Mouse (Mus musculus) hindbrain, embryonic 10.5 days (tissue): ENCODE data around the gene Spsb2. TPM values are rescaled to one million over a fixed set of nuclear protein-coding genes. Genes with fewer than 3 reads are reported as not detected.

Experiments used
- DNase-seq: peaks from one replicate; pipeline ENCODE4 v3.0.0-alpha.2; 2017; ENCODE audit warnings: low spot score
- H3K27ac ChIP-seq: fragments of 300-500 bp; sonication (generic); 2 replicates; pipeline ENCODE4 v1.5.1; 2016; ENCODE audit warnings: mild to moderate bottlenecking, moderate library complexity
- H3K27me3 ChIP-seq: fragments of 300-500 bp; sonication (generic); 2 replicates; pipeline ENCODE4 v1.6.1; 2016; ENCODE audit warnings: mild to moderate bottlenecking; ENCODE audit not compliant: poor library complexity, insufficient read depth, severe bottlenecking
- H3K36me3 ChIP-seq: fragments of 300-500 bp; sonication (generic); 2 replicates; pipeline ENCODE4 v1.6.1; 2016; ENCODE audit warnings: mild to moderate bottlenecking, moderate library complexity
- H3K4me1 ChIP-seq: fragments of 300-500 bp; sonication (generic); replicated peaks from 2 replicates; pipeline ENCODE4 v1.6.1; 2016; ENCODE audit warnings: mild to moderate bottlenecking
- H3K4me3 ChIP-seq: fragments of 300-500 bp; sonication (generic); 2 replicates; pipeline ENCODE4 v1.5.1; 2016; ENCODE audit warnings: mild to moderate bottlenecking, moderate library complexity
- H3K9me3 ChIP-seq: fragments of 300-500 bp; sonication (generic); 2 replicates; pipeline ENCODE4 v1.6.1; 2016; ENCODE audit warnings: mild to moderate bottlenecking, moderate library complexity
- WGBS: fragments of 180-500 bp; shearing (Covaris S2); methylation state at CpG from one replicate; pipeline ENCODE4 v1.1.7; 2016; 5-methylcytosine and 5-hydroxymethylcytosine counted together
- polyA plus RNA-seq: library from polyadenylated mRNA; unstranded; fragments of >200 nt; fragmentation: Nextera tagmentation; extraction: Ambion mirVana; gene quantifications from 2 replicates; pipeline ENCODE4 v1.2.1, GENCODE M21; 2016

Spsb2 gene
- polyA plus RNA-seq, 1 experiment from 2014 or later = 8.7 TPM

DNA sequence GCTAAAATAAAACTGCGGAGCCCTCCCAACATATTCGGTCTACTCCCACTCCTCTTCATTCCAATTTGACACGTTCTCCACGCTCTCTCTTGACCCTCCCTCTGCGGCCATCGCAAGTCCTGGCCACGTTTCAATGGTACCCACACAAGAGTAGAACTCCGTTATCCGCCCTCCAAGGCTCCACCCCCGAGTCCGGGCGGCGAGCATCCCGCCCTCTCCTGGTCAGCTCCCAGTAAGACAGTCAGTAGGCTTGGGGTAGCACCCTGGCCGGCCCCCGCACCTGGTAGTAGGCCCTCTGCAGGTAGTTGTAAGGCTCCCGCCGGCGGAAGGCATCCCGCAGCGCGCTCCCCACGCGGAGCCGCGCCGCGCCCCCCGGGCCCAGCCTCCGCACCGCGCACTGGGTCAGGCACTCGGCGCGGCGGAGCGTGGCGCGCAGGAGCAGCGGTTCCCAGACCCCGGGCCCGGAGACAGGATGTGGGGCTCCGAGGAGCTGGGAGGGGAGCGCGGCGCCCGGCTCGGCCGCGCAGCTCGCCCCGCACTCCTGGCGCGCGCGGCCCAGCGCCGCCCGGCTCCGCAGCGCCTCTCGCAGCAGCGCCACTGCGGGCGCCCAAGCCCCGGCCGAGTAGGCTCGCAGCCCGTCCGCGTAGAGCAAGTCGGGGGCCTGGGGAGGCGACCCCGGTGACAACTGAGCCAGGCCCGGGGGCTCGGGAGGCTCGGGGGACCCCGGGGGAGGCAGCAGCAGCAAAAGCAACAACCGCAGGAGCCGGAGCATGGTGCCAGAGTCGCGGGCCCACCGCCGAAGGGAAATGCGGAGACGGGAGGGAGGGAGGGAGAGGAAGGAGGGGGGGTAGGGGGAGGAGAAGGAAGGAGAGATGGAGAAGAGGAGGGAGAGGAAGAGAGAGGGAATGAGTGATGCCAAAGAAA, 48.7 kb downstream of the Spsb2 start, which contains the start of gene P3h3:
TSS of gene P3h3 (minus strand) at position 837 of the 924 bp plus-strand sequence.
- peaks cover 40% of the 10 kb centered on the region for H3K27me3 ChIP-seq
- H3K9me3 ChIP-seq = no peaks in the 10 kb centered on the region
- peaks cover 69% of the 10 kb centered on the region for H3K4me1 ChIP-seq
- peak within 1 kb of the TSS; percentile 97 for H3K27ac ChIP-seq
- peak within 1 kb of the TSS; percentile 86 for H3K4me3 ChIP-seq
- WGBS = under 1% methylated on average over 86 of the region's 86 CpGs
- H3K36me3 ChIP-seq = peaks cover 20% of the 10 kb centered on the region
- peak; percentile 89 for DNase-seq

DNA sequence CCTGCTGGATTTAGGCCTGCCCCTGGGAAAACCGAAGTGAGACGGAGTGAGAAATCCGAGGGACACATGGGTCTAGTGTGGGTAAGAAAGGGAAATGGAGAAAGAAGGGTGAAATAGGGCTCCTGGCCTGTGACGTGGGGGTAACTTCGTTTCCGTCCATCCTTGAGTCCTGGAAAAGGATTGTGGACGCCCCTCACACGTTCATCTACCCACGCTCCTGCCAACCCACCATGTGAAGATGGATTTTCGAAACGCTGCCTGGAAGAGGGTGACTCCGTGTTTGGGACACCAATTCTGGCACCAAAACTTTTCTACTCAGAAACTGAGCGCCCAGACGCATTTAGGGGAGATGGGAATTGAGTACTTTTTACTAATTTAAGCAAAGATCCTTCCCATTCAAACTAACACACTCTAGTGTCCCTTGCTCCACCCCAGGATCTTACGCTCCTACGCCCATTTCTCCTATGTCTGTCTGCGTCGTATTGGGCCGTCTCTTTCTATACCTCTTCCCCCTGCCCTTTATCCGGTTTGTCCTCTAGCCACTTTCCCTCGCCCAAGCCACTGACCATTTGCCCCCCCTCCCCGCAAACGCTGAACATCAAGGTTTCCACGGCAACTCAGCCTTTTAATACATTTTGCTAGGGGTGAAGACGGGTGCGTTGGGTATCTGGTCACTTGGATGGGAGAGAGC, 49.5 kb downstream of the Spsb2 start:
- Histone ChIP-seq H3K27me3 (peaks cover 48% of the 10 kb centered on the region), H3K4me1 (peaks cover 77% of the 10 kb centered on the region), H3K27ac (peak overlapping the region; percentile 97), H3K9me3 (no peaks in the 10 kb centered on the region), H3K4me3 (peak overlapping the region; percentile 86), H3K36me3 (peaks cover 17% of the 10 kb centered on the region)
- no peak for DNase-seq
- 24% methylated on average over 26 of the region's 26 CpGs for WGBS

DNA sequence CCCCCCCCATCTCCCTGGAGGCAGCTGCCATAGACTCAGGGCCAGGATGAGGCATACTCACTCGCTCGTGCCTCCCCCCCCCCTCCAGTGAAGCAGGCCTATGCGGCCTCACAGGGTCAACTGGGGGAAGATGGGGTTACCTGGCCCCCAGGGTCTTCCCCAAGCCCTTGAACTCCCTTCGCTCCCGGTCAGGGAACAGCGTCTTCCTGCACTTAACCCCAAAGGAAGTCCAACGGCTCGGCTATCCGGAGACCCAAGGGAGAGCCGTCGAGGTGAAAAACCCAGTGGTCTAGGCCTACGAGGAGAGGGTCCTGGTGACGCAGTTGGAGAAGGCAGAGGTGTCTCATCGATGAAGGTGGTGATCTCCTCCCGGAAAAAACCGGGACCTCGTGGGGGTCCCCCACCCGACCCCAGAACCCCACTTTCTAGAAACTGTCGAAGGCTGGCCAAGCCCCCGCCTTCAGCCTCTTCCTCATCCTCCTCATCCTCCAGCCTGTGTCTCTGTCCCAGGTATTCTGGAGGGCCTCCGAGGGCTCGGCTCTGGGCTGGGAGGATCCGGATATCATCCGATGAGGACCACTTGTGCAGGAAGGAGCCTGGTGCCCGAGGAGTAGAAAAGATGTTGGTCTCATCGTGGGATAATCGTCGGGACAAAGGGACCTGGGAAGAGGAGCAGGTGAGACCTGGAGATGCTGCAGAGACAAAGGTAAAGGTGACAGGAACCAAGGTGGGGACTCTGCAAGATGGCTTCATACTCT, 50.3 kb downstream of the Spsb2 start:
- H3K27ac ChIP-seq = 0 out of 2 replicates have a peak overlapping the region, but pooled peaks have one; percentile 23
- 76% methylated on average over 28 of the region's 28 CpGs for WGBS
- H3K4me1 ChIP-seq = peaks cover 85% of the 10 kb centered on the region
- no peak for DNase-seq
- peaks cover 52% of the 10 kb centered on the region for H3K27me3 ChIP-seq
- H3K9me3 ChIP-seq = no peaks in the 10 kb centered on the region
- peaks cover 10% of the 10 kb centered on the region; the same call in 1 of the 2 replicates for H3K36me3 ChIP-seq
- peak overlapping the region; percentile 86; the same call in 1 of the 2 replicates for H3K4me3 ChIP-seq

DNA sequence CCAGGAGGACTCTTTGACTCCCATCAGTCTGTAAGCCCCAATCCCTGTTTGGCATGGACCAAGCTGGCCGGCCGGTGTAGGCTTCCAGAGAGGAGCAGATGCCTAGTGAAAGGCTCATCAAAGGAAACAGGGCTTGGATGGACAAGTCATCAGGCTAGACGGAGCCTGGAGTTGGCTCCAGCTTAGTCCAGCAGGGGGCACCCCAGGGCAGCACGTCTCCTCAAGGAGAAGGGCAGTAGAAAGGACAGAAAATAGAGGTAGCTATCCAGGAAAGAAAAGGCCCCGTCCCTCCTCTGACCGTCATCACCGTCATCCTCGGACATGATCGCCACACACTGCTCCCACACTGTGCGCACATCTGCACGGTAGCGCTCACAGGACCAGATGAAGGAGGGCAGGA, 51.3 kb downstream of the Spsb2 start:
- Histone ChIP-seq H3K27ac (peak overlapping the region; percentile 66), H3K4me3 (peak overlapping the region; percentile 14), H3K27me3 (peaks cover 57% of the 10 kb centered on the region), H3K36me3 (peaks cover 5% of the 10 kb centered on the region; the same call in 1 of the 2 replicates), H3K9me3 (no peaks in the 10 kb centered on the region), H3K4me1 (peaks cover 91% of the 10 kb centered on the region)
- DNase-seq = peak; percentile 91
- 10% methylated on average over 12 of the region's 12 CpGs for WGBS

Other genes starting within 250 kb of the Spsb2 start
- not detected in 2 replicates for gene C1rb, start 238.4 kb upstream of the Spsb2 start, polyA plus RNA-seq
- gene C1s2, start 172.6 kb upstream of the Spsb2 start, polyA plus RNA-seq = not detected in 2 replicates
- gene Lpcat3, start 145.6 kb upstream of the Spsb2 start, polyA plus RNA-seq = 39.6 and 43.6 TPM in 2 replicates
- 215 and 232 TPM in 2 replicates for gene Emg1, start 96.5 kb upstream of the Spsb2 start, polyA plus RNA-seq
- 410 and 445 TPM in 2 replicates for gene Phb2, start 96.3 kb upstream of the Spsb2 start, polyA plus RNA-seq
- 7.9 and 8.2 TPM in 2 replicates for gene Ptpn6, start 69.9 kb upstream of the Spsb2 start, polyA plus RNA-seq
- gene Grcc10, start 67.3 kb upstream of the Spsb2 start, polyA plus RNA-seq = 446 and 555 TPM in 2 replicates
- not detected in 2 replicates for gene Gm45234, start 52.6 kb upstream of the Spsb2 start, polyA plus RNA-seq
- gene Atn1, start 52.1 kb upstream of the Spsb2 start, polyA plus RNA-seq = 11.2 and 13.0 TPM in 2 replicates
- gene Eno2, start 39.0 kb upstream of the Spsb2 start, polyA plus RNA-seq = 3.4 and 5.4 TPM in 2 replicates
- 2.5 and 4.8 TPM in 2 replicates for gene Lrrc23, start 28.9 kb upstream of the Spsb2 start, polyA plus RNA-seq
- 794 and 931 TPM in 2 replicates for gene Tpi1, start 5.6 kb downstream of the Spsb2 start, polyA plus RNA-seq
- 206 and 211 TPM in 2 replicates for gene Usp5, start 20.8 kb downstream of the Spsb2 start, polyA plus RNA-seq
- gene Cdca3, start 20.9 kb downstream of the Spsb2 start, polyA plus RNA-seq = 232 and 255 TPM in 2 replicates
- gene Gnb3, start 31.6 kb downstream of the Spsb2 start, polyA plus RNA-seq = 0.44 and 0.76 TPM in 2 replicates
- gene P3h3, start 49.1 kb downstream of the Spsb2 start, polyA plus RNA-seq = 12.6 and 13.4 TPM in 2 replicates
- 2.3 and 5.0 TPM in 2 replicates for gene Gpr162, start 55.3 kb downstream of the Spsb2 start, polyA plus RNA-seq
- gene Cd4, start 79.6 kb downstream of the Spsb2 start, polyA plus RNA-seq = not detected in 2 replicates
- 1.1 and 1.3 TPM in 2 replicates for gene Lag3, start 103.0 kb downstream of the Spsb2 start, polyA plus RNA-seq
- gene Ptms, start 111.4 kb downstream of the Spsb2 start, polyA plus RNA-seq = 271 and 416 TPM in 2 replicates
- 417 and 499 TPM in 2 replicates for gene Mlf2, start 122.7 kb downstream of the Spsb2 start, polyA plus RNA-seq
- gene Cops7a, start 156.9 kb downstream of the Spsb2 start, polyA plus RNA-seq = 130 and 138 TPM in 2 replicates
- 0.85 and 2.4 TPM in 2 replicates for gene Pianp, start 188.0 kb downstream of the Spsb2 start, polyA plus RNA-seq
- 8.7 and 12.8 TPM in 2 replicates for gene Zfp384, start 200.5 kb downstream of the Spsb2 start, polyA plus RNA-seq
- gene Ing4, start 231.1 kb downstream of the Spsb2 start, polyA plus RNA-seq = 125 and 153 TPM in 2 replicates
- gene Acrbp, start 241.0 kb downstream of the Spsb2 start, polyA plus RNA-seq = 13.1 and 15.5 TPM in 2 replicates